Mouse (Mus musculus) lung, embryonic 15.5 days (tissue): ENCODE measurements around the gene Tmem72. TPM values are rescaled to one million over a fixed set of nuclear protein-coding genes. Genes with fewer than 3 reads are reported as not detected.

Experiments used
- ATAC-seq: fragments of 200-750 bp; cut with Nextera tagmentation; 2 replicates; pipeline ENCODE4 v1.8.0; 2017; ENCODE audit warnings: moderate number of reproducible peaks, borderline replicate concordance; ENCODE audit not compliant: low FRiP score, low TSS enrichment; ENCODE audit errors: extremely low read depth
- H3K27ac ChIP-seq: fragments of 300-500 bp; sonication (generic); 2 replicates; pipeline ENCODE4 v1.5.1; 2015; ENCODE audit warnings: moderate library complexity, mild to moderate bottlenecking, inconsistent platforms
- H3K27me3 ChIP-seq: fragments of 300-500 bp; sonication (generic); 2 replicates; pipeline ENCODE4 v1.6.1; 2015; ENCODE audit warnings: inconsistent platforms
- H3K36me3 ChIP-seq: fragments of 300-500 bp; sonication (generic); 2 replicates; pipeline ENCODE4 v1.6.1; 2015; ENCODE audit warnings: inconsistent platforms
- H3K4me1 ChIP-seq: fragments of 300-500 bp; sonication (generic); 2 replicates; pipeline ENCODE4 v1.6.1; 2015; ENCODE audit warnings: inconsistent platforms
- H3K4me2 ChIP-seq: fragments of 300-500 bp; sonication (generic); 2 replicates; pipeline ENCODE4 v1.6.1; 2015; ENCODE audit warnings: inconsistent platforms, mild to moderate bottlenecking, moderate library complexity
- H3K4me3 ChIP-seq: fragments of 300-500 bp; sonication (generic); 2 replicates; pipeline ENCODE4 v1.5.1; 2015; ENCODE audit warnings: mild to moderate bottlenecking, inconsistent platforms
- H3K9ac ChIP-seq: fragments of 300-500 bp; sonication (generic); 2 replicates; pipeline ENCODE4 v1.6.1; 2015; ENCODE audit warnings: inconsistent platforms
- H3K9me3 ChIP-seq: fragments of 300-500 bp; sonication (generic); 2 replicates; pipeline ENCODE4 v1.6.1; 2016; ENCODE audit warnings: inconsistent platforms
- WGBS: fragments of 180-500 bp; shearing (Covaris S2); methylation state at CpG from one replicate; pipeline ENCODE4 v1.1.7; 2015; 5-methylcytosine and 5-hydroxymethylcytosine counted together
- polyA plus RNA-seq: library from polyadenylated mRNA; unstranded; fragments of >200 nt; fragmentation: Nextera tagmentation; extraction: Ambion mirVana; gene quantifications from 2 replicates; pipeline ENCODE4 v1.2.1, GENCODE M21; 2015

The Tmem72 gene
- polyA plus RNA-seq, 1 experiment from 2014 or later = 0.05 TPM

DNA sequence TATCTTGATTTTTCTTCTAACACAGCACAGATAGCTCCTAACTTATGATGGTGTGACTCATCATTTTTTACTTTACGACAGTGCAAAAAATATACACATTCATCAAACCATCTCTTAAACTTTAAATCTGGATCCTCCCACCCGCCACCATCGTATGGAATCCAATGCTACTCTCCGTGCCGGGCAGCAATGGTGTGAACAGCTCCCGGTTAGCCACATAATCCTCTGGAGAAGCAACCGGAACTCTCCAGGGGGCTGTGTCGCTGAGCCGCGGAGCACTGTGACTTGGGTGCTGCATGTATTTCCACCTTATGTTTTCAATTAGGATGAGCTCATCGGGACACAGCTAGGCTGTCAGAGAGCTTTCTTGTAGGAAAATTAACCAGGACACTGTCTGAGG, 73.8 kb downstream of the Tmem72 start:
- WGBS = 75% methylated on average over 11 of the region's 11 CpGs
- Histone ChIP-seq H3K4me2 (no peak overlapping the region), H3K27me3 (no peaks in the 10 kb centered on the region), H3K4me1 (no peaks in the 10 kb centered on the region), H3K9me3 (no peaks in the 10 kb centered on the region), H3K4me3 (no peak overlapping the region), H3K27ac (no peak overlapping the region), H3K36me3 (no peaks in the 10 kb centered on the region), H3K9ac (no peak overlapping the region)
- ATAC-seq = no peak

- ATAC-seq = no peak
- H3K9me3 ChIP-seq = no peaks in the 10 kb centered on the region
- H3K9ac ChIP-seq = no peak overlapping the region
- peaks cover 10% of the 10 kb centered on the region for H3K4me1 ChIP-seq
- peak overlapping the region; percentile 13; the same call in 1 of the 2 replicates for H3K27ac ChIP-seq
- 52% methylated on average over 2 of the region's 2 CpGs for whole genome bisulfite sequencing
- no peak overlapping the region for H3K4me2 ChIP-seq
- no peak overlapping the region for H3K4me3 ChIP-seq
- H3K36me3 ChIP-seq = no peaks in the 10 kb centered on the region
- H3K27me3 ChIP-seq = no peaks in the 10 kb centered on the region
These were observed 77.0 kb downstream of the Tmem72 start for GRCm38 (mm10) chr6:116639663-116640062.

DNA sequence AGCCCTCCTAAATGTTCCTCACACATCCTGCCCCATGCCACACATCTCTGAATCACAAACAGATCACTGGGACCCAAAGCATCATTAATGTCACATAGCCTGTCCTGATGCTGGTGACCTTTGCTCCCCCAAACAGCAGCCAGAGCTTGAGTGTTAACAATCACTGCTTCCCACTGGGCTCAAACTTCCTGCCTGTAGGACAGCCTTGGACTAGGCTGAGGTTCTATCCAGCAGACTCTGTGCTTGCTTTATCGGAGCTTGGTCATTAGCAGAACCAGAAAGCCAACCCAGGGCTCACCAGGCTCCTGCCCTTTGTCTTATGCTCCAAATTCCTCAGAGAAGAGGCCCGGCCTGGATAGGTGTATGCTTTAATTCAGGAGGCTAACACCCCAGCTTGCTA, 77.8 kb downstream of the Tmem72 start:
- H3K4me1 ChIP-seq = peaks cover 12% of the 10 kb centered on the region
- no peak overlapping the region for H3K4me2 ChIP-seq
- H3K27ac ChIP-seq = no peak overlapping the region
- no peak overlapping the region for H3K4me3 ChIP-seq
- no peaks in the 10 kb centered on the region for H3K27me3 ChIP-seq
- no peaks in the 10 kb centered on the region for H3K36me3 ChIP-seq
- no peak for ATAC-seq
- no peaks in the 10 kb centered on the region for H3K9me3 ChIP-seq
- WGBS = 83% methylated on average over 2 of the region's 2 CpGs
- no peak overlapping the region for H3K9ac ChIP-seq

- Histone ChIP-seq H3K4me2 (no peak overlapping the region), H3K27me3 (no peaks in the 10 kb centered on the region), H3K9ac (no peak overlapping the region), H3K4me3 (no peak overlapping the region), H3K36me3 (no peaks in the 10 kb centered on the region), H3K4me1 (peaks cover 12% of the 10 kb centered on the region), H3K9me3 (no peaks in the 10 kb centered on the region), H3K27ac (no peak overlapping the region)
- WGBS = 74% methylated on average over 5 of the region's 5 CpGs
- no peak for ATAC-seq
These were observed 79.2 kb downstream of the Tmem72 start for GRCm38 (mm10) chr6:116637496-116637895.

- H3K27ac ChIP-seq = no peak overlapping the region
- 71% methylated on average over 9 of the region's 9 CpGs for WGBS
- no peak for ATAC-seq
- peaks cover 12% of the 10 kb centered on the region for H3K4me1 ChIP-seq
- H3K27me3 ChIP-seq = no peaks in the 10 kb centered on the region
- no peaks in the 10 kb centered on the region for H3K9me3 ChIP-seq
- H3K36me3 ChIP-seq = no peaks in the 10 kb centered on the region
- H3K9ac ChIP-seq = no peak overlapping the region
- H3K4me3 ChIP-seq = no peak overlapping the region
- H3K4me2 ChIP-seq = no peak overlapping the region
These were observed 80.0 kb downstream of the Tmem72 start for GRCm38 (mm10) chr6:116636581-116637235.

DNA sequence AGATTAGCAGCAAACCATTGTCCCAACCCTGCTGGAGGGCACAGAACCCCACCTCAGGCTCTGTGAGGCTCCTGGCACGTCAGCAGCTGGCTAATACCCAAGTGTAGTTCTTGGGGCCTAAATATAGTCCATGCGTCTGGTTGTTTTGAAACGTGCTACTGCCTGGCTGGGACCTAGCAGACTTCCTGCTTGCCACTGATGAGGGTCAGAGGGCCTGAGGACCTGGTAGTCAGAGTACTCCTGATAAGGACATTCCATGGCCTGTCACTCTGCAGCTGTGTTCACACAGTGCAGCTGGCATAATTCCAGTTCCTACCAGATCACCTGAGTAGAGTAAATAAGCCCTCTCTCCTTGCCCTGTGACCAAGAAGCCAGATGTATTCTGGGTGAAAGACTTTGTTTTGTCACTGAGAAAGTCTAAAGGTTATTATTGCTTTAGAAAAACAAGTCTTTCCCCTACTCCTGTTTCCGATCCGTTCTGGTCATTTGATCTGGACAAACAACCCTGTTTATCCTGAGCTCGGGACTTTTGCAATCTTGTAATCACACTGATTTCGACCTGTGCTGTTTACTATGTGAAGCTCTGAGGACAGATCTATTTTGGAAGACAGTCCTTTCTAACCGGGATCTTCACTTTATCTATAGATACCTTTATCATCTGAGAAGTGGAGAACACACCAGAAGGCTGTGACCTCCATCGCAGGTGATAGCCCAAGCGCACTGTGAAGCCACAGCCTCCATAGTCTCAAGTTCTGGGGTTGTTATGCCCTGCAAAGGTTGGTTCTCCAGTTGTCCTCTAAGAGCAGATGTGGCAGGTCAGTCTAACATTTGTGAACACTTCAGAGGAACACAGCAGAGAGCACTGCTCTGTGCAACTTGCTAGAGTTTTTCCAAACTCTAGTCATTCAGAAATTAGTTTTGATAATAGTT, 81.2 kb downstream of the Tmem72 start:
- Histone ChIP-seq H3K9ac (no peak overlapping the region), H3K9me3 (no peaks in the 10 kb centered on the region), H3K27ac (peak overlapping the region; percentile 83)

GRCm38 (mm10) chr6:116633741-116634695, 82.7 kb downstream of the Tmem72 start:
- 87% methylated on average over 17 of the region's 17 CpGs for WGBS
- Histone ChIP-seq H3K4me1 (peaks cover 16% of the 10 kb centered on the region), H3K4me3 (no peak overlapping the region), H3K9me3 (no peaks in the 10 kb centered on the region), H3K4me2 (no peak overlapping the region), H3K36me3 (no peaks in the 10 kb centered on the region), H3K27ac (peak overlapping the region; percentile 83), H3K27me3 (no peaks in the 10 kb centered on the region), H3K9ac (no peak overlapping the region)
- ATAC-seq = no peak

More for the DNA sequence above, 81.2 kb downstream of the Tmem72 start:
- Histone ChIP-seq H3K4me1 (peaks cover 12% of the 10 kb centered on the region), H3K4me3 (no peak overlapping the region), H3K27me3 (no peaks in the 10 kb centered on the region), H3K4me2 (no peak overlapping the region), H3K36me3 (no peaks in the 10 kb centered on the region)
- 29% methylated on average over 10 of the region's 10 CpGs for WGBS
- ATAC-seq = peak; percentile 92

DNA sequence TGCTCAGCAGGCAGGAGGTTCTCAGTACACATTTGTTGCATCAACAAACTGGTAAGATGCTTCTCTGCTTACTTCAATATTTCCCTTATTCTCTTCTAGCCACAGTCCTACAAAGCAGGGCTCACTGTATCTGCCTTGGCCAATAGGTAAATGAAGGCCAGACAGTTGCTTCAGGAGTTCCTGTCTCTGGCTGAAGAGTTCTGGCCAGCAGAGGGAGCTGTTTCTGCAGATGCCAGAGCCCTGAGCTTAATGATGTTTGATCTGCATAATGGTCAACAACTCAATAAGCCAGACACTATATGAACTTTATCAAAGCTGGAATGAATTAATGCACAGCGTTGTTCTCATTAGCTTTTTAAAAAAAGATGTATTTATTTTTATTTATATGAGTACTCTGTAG, 84.6 kb downstream of the Tmem72 start:
- 0 out of 2 replicates have a peak, but pooled peaks cover under 1% of the 10 kb centered on the region for H3K36me3 ChIP-seq
- H3K27me3 ChIP-seq = no peaks in the 10 kb centered on the region
- ATAC-seq = no peak
- H3K9me3 ChIP-seq = no peaks in the 10 kb centered on the region
- H3K27ac ChIP-seq = no peak overlapping the region
- no peak overlapping the region for H3K4me3 ChIP-seq
- H3K4me1 ChIP-seq = peaks cover 23% of the 10 kb centered on the region
- no peak overlapping the region for H3K9ac ChIP-seq
- 47% methylated on average over 1 of the region's 1 CpGs for WGBS
- no peak overlapping the region for H3K4me2 ChIP-seq

- H3K9ac ChIP-seq = no peak overlapping the region
- H3K4me2 ChIP-seq = no peak overlapping the region
- H3K9me3 ChIP-seq = no peaks in the 10 kb centered on the region
- H3K27ac ChIP-seq = no peak overlapping the region
- peaks cover 19% of the 10 kb centered on the region for H3K36me3 ChIP-seq
- H3K27me3 ChIP-seq = no peaks in the 10 kb centered on the region
- 81% methylated on average over 10 of the region's 10 CpGs for WGBS
- ATAC-seq = no peak
- H3K4me1 ChIP-seq = peaks cover 16% of the 10 kb centered on the region
- H3K4me3 ChIP-seq = no peak overlapping the region
These were observed 86.9 kb downstream of the Tmem72 start for GRCm38 (mm10) chr6:116629766-116630165.
